Mouse (Mus musculus) E14TG2a.4 (cell line): ENCODE results near the gene Slc16a7.

ENCODE experiments used
- CTCF ChIP-seq: conservative IDR thresholded peaks from 2 replicates; pipeline ENCODE4 v1.5.1; 2014; ENCODE audit warnings: low read length
- NANOG ChIP-seq: IDR thresholded peaks from 2 replicates; pipeline ENCODE4 v1.6.1; 2014; ENCODE audit warnings: borderline replicate concordance, low read length, mixed read lengths
- POU5F1 ChIP-seq: IDR thresholded peaks from 2 replicates; pipeline ENCODE4 v1.6.1; 2014; ENCODE audit warnings: low read length, borderline replicate concordance

DNA sequence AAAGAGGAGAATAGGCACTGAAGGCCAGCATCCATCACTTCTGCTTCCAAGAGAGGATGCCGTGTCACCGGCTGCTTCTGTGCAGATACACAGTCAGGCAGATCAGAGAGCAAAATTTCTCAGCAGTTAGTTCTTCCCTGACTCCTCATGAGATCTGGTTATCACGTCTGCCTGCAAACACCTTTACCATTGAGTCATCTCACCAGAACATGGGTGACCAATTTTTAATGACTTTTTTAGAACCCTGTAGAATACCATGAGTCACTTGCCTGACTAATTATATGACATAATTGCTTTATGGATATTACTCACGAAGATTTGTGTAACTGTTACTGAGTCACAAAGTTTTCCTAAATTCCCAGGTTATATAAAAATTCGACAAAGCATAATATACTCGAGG is 218.1 kb downstream of the Slc16a7 start:
- TF ChIP-seq CTCF (no peak), POU5F1 (no peak), NANOG (no peak)
